Mouse (Mus musculus): ENCODE results near the gene Aqp1.

GRCm38 (mm10) chr6:55328179-55328578 lies 8.1 kb upstream of the Aqp1 start:
- TF ChIP-seq POLR2A (IDR thresholded peaks at IDR 0.05; ENCODE audit: borderline replicate concordance, extremely low read depth, low read depth, low read length) (no peak), CTCF (IDR thresholded peaks at IDR 0.05; ENCODE audit: insufficient read depth, low read length) (no peak)

Data from lung, adult 2 months (tissue).